Mouse (Mus musculus): Measurements from ENCODE around the gene Usf3. TPM values are rescaled to one million over a fixed set of nuclear protein-coding genes. Genes with fewer than 3 reads are reported as not detected.

Gene Usf3
- total and polyA plus RNA-seq, 2 experiments: 6.9 to 9.4 TPM

DNA sequence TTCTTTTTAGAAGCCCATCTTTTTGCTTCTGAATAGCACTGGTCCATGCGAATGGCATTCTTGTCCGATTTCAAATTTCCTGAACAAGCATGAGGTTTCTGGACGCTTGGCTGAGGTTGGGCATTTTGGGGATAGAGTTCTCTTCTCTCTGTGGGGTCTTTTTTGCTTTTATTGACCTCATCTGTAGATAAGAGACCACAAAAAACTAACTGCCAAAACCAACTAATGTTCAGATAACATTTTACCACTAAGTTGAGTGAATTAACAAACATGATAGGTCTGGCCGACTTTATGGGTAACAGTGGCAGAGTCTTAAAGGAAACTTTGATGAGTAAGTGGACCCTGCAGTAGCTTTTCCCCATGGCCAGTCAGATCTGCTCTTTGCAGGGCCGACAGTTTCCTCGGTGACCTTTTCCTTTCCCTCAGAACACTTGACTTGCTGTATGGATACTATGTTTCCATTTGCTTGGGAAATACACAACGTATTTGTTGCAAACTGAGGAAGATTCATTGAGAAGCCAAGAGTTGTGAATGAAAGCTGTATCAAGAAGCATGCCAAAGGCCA is 1.0 kb downstream of the Usf3 start:
- Histone ChIP-seq H3K27me3 (ENCODE audit: control insufficient read depth, insufficient read depth, low read length) (no peaks in the 10 kb centered on the region), H3K27ac (replicated peaks; ENCODE audit: insufficient read depth, low read depth, low read length) (peak overlapping the region; percentile 99), H3K79me2 (ENCODE audit: control insufficient read depth, insufficient read depth, low read length) (peaks cover 13% of the 10 kb centered on the region; the same call in 1 of the 2 replicates), H3K9ac (ENCODE audit: low read depth, low read length) (peak overlapping the region; percentile 98), H3K4me3 (ENCODE audit: insufficient read depth, low read depth, low read length) (peak overlapping the region; percentile 99), H3K4me1 (ENCODE audit: control insufficient read depth, insufficient read depth, low read length) (peaks cover 15% of the 10 kb centered on the region), H3K36me3 (ENCODE audit: control insufficient read depth, insufficient read depth, low read length) (no peaks in the 10 kb centered on the region)
- no peak for DNase-seq (ENCODE audit: extremely low read depth, low read depth, low spot score)
- WGBS: 2% methylated on average over 7 of the region's 7 CpGs
- TF ChIP-seq CTCF (IDR thresholded peaks at IDR 0.05; ENCODE audit: low read depth, low read length) (no peak), POLR2A (IDR thresholded peaks at IDR 0.05; ENCODE audit: extremely low read depth, insufficient read depth, low read length) (no peak)

DNA sequence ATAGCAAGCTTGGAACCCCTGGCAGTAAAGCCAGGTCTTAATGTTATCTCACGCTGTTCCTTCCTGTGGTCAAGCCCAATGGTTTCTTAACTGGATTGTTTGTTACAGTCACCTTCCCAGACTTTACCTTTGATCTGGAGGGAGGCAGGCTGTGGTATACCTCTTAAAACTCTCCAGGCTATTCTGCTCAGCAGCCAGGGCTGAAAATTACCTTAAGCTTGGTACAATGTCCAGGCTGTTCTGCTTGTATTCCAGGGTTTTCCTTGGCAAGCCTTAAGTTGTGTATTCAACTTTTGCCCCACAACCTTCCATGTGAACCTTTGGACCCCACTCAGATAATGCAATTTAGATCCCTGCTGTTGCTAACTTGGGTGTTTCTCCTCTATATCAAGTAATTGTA is 2.0 kb downstream of the Usf3 start:
- H3K36me3 ChIP-seq (ENCODE audit: control insufficient read depth, insufficient read depth, low read length): peaks cover 2% of the 10 kb centered on the region
- H3K4me3 ChIP-seq (ENCODE audit: insufficient read depth, low read depth, low read length): 0 out of 2 replicates have a peak overlapping the region, but pooled peaks have one; percentile 2
- H3K27ac ChIP-seq (replicated peaks; ENCODE audit: insufficient read depth, low read depth, low read length): peak overlapping the region; percentile 71
- peak overlapping the region; percentile 10; the same call in 1 of the 2 replicates for H3K9ac ChIP-seq (ENCODE audit: low read depth, low read length)
- 11% methylated on average over 1 of the region's 1 CpGs for WGBS
- peak; percentile 96 for DNase-seq (ENCODE audit: extremely low read depth, low read depth, low spot score)
- peaks cover 15% of the 10 kb centered on the region for H3K4me1 ChIP-seq (ENCODE audit: control insufficient read depth, insufficient read depth, low read length)
- H3K27me3 ChIP-seq (ENCODE audit: control insufficient read depth, insufficient read depth, low read length): no peaks in the 10 kb centered on the region
- H3K79me2 ChIP-seq (ENCODE audit: control insufficient read depth, insufficient read depth, low read length): peaks cover 13% of the 10 kb centered on the region; the same call in 1 of the 2 replicates
- TF ChIP-seq POLR2A (IDR thresholded peaks at IDR 0.05; ENCODE audit: extremely low read depth, insufficient read depth, low read length): no peak
- no peak for TF ChIP-seq CTCF (IDR thresholded peaks at IDR 0.05; ENCODE audit: low read depth, low read length)

DNA sequence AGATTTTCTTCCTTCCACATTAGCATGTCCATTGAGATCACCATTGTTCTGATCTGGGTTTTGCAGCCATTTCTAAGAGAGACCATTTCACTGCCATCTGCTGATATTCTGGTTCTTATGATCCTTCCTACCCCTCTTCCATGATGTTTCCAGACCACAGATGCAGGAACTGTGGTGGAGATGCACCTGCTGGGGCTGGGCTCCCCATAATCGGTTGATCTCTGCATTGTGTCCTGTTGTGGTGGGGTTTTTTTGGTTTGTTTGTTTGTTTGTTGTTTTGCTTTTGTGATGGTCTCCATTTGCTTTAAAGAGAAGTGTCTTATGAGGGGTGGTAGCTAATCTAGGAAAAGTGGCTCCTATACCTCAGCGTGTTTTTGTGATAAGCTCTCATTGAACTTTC is 3.5 kb downstream of the Usf3 start:
- Histone ChIP-seq H3K9ac (ENCODE audit: low read depth, low read length) (no peak overlapping the region), H3K27ac (replicated peaks; ENCODE audit: insufficient read depth, low read depth, low read length) (no peak overlapping the region), H3K4me1 (ENCODE audit: control insufficient read depth, insufficient read depth, low read length) (peaks cover 15% of the 10 kb centered on the region), H3K27me3 (ENCODE audit: control insufficient read depth, insufficient read depth, low read length) (no peaks in the 10 kb centered on the region), H3K4me3 (ENCODE audit: insufficient read depth, low read depth, low read length) (no peak overlapping the region), H3K36me3 (ENCODE audit: control insufficient read depth, insufficient read depth, low read length) (peaks cover 2% of the 10 kb centered on the region), H3K79me2 (ENCODE audit: control insufficient read depth, insufficient read depth, low read length) (peaks cover 14% of the 10 kb centered on the region; the same call in 1 of the 2 replicates)
- TF ChIP-seq CTCF (IDR thresholded peaks at IDR 0.05; ENCODE audit: low read depth, low read length) (no peak), POLR2A (IDR thresholded peaks at IDR 0.05; ENCODE audit: extremely low read depth, insufficient read depth, low read length) (no peak)
- 99% methylated on average over 2 of the region's 2 CpGs for WGBS
- no peak for DNase-seq (ENCODE audit: extremely low read depth, low read depth, low spot score)

DNA sequence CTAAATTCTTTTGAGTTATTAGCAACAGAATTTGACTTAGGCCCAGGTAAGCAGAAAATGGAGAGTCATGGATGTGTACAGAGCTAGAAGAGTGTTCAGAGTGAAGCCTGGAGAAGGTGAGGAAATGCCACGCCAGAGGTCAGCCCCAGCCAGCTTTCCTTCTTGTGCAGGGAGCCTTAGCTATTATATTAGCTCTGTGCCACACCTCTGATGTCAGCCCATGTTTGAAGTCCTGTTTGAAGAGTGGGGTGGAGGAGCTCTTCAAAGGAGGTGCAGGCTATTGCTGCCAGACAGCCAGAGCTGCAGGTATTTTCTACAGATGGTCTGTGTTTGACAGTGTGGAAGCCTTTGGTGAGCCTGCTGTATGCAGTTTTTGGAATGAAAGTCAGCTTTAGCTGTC is 5.5 kb downstream of the Usf3 start:
- Histone ChIP-seq H3K9ac (ENCODE audit: low read depth, low read length) (no peak overlapping the region), H3K36me3 (ENCODE audit: control insufficient read depth, insufficient read depth, low read length) (peaks cover 2% of the 10 kb centered on the region), H3K27me3 (ENCODE audit: control insufficient read depth, insufficient read depth, low read length) (no peaks in the 10 kb centered on the region), H3K4me3 (ENCODE audit: insufficient read depth, low read depth, low read length) (no peak overlapping the region), H3K4me1 (ENCODE audit: control insufficient read depth, insufficient read depth, low read length) (peaks cover 11% of the 10 kb centered on the region), H3K27ac (replicated peaks; ENCODE audit: insufficient read depth, low read depth, low read length) (no peak overlapping the region), H3K79me2 (ENCODE audit: control insufficient read depth, insufficient read depth, low read length) (peaks cover 16% of the 10 kb centered on the region; the same call in 1 of the 2 replicates)
- TF ChIP-seq CTCF (IDR thresholded peaks at IDR 0.05; ENCODE audit: low read depth, low read length) (no peak), POLR2A (IDR thresholded peaks at IDR 0.05; ENCODE audit: extremely low read depth, insufficient read depth, low read length) (no peak)
- 45% methylated on average over 1 of the region's 1 CpGs for WGBS
- no peak for DNase-seq (ENCODE audit: extremely low read depth, low read depth, low spot score)

DNA sequence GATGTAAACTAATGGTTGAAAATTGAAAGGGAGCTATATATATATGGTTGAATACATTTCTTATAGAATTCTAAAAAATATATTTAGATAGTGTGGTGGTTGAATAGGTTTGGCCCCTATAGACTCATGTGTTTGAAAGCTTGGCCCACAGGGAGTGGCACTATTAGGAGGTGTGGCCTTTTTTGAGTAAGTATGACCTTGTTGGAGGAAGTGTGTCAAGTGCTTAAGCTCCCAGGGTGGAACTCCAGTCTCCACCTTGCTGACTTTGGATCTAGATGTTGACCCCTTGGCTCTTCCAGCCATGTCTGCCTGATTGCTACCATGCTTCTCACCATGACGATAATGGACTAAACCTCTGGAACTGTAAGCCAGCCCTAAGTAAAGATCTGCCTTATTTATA is 9.6 kb downstream of the Usf3 start:
- Histone ChIP-seq H3K79me2 (ENCODE audit: control insufficient read depth, insufficient read depth, low read length) (peaks cover 10% of the 10 kb centered on the region; the same call in 1 of the 2 replicates), H3K9ac (ENCODE audit: low read depth, low read length) (no peak overlapping the region), H3K27ac (replicated peaks; ENCODE audit: insufficient read depth, low read depth, low read length) (no peak overlapping the region), H3K36me3 (ENCODE audit: control insufficient read depth, insufficient read depth, low read length) (peaks cover 2% of the 10 kb centered on the region), H3K4me3 (ENCODE audit: insufficient read depth, low read depth, low read length) (no peak overlapping the region), H3K4me1 (ENCODE audit: control insufficient read depth, insufficient read depth, low read length) (no peaks in the 10 kb centered on the region), H3K27me3 (ENCODE audit: control insufficient read depth, insufficient read depth, low read length) (no peaks in the 10 kb centered on the region)
- no peak for DNase-seq (ENCODE audit: extremely low read depth, low read depth, low spot score)
- TF ChIP-seq CTCF (IDR thresholded peaks at IDR 0.05; ENCODE audit: low read depth, low read length) (no peak), POLR2A (IDR thresholded peaks at IDR 0.05; ENCODE audit: extremely low read depth, insufficient read depth, low read length) (no peak)
- 85% methylated on average over 1 of the region's 1 CpGs for WGBS

DNA sequence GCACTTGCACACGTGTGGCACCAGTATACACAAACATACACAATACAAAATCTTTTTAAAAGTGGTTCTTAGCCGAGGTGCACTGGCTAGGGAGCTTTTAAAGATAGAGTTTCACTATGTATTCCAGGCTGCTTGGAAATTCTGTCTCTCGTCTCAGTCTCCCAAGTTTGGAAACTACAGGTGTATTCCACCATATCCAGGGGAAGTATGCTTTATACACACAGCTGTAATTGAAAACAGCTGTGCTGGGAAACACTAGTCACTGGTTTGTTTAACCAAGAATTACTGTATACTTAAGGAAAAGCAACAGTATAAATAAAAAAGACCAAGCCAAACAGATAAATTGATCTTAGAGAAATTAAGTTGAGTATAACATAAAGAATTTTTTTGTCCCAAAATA is 11.7 kb downstream of the Usf3 start:
- no peak overlapping the region for H3K27ac ChIP-seq (replicated peaks; ENCODE audit: insufficient read depth, low read depth, low read length)
- H3K9ac ChIP-seq (ENCODE audit: low read depth, low read length): no peak overlapping the region
- DNase-seq (ENCODE audit: extremely low read depth, low read depth, low spot score): no peak
- 91% methylated on average over 3 of the region's 3 CpGs for WGBS
- no peak for TF ChIP-seq POLR2A (IDR thresholded peaks at IDR 0.05; ENCODE audit: extremely low read depth, insufficient read depth, low read length)
- no peak for TF ChIP-seq CTCF (IDR thresholded peaks at IDR 0.05; ENCODE audit: low read depth, low read length)
- H3K36me3 ChIP-seq (ENCODE audit: control insufficient read depth, insufficient read depth, low read length): no peaks in the 10 kb centered on the region; the same call in 1 of the 2 replicates
- peaks cover 14% of the 10 kb centered on the region; the same call in 1 of the 2 replicates for H3K79me2 ChIP-seq (ENCODE audit: control insufficient read depth, insufficient read depth, low read length)
- H3K4me3 ChIP-seq (ENCODE audit: insufficient read depth, low read depth, low read length): no peak overlapping the region
- no peaks in the 10 kb centered on the region for H3K27me3 ChIP-seq (ENCODE audit: control insufficient read depth, insufficient read depth, low read length)
- H3K4me1 ChIP-seq (ENCODE audit: control insufficient read depth, insufficient read depth, low read length): no peaks in the 10 kb centered on the region

All from liver, adult 2 months (tissue).